Comparison of ENCODE assay signal across 10 mouse cellular contexts in the genomic region with DNA sequence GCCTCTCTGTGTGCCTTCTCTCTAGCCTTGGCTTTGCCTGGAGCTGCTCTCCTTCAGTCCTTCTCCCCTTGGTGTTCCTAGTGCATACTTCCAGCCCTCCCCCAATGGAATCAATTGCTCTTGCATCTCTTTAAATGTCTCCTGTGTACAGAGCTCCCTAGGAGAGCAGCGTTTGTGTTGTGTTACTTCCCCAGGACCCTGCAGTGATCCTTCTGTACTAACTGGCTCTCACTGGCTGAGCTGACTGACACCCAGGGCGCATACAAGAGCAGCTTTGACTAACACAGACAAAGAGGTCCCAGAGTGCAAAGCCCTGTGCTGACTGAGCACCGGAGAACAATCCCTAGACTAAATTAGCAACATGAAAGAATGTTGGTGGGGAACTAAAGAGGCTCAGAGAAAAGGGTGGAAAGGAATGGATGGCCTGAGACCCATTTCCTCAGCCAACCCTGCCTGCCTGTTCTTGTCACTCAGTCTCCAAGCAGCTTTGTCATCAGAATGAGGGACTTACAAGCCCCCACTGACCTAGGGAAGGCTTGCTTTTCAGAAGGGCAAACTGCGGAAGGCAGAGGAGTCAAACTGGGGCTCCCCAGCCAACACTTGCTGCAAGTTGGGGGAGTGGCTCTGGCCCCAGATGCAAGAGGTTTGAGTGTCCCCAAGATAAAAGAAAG.
DNase-seq lines count a peak whose midpoint lies in the region; ATAC-seq and TF ChIP-seq lines count a peak whose summit lies in the region.
"Had no signal": no experiment of that assay in that cellular context is flagged by ENCODE, and none has a peak within 500 bp of the region (broad histone marks: within the 10 kb centered on the region; RNA-seq: fewer than 3 reads in every experiment).

No protein-coding gene starts in this region.

- H3K4me3 ChIP-seq in embryonic facial prominence, embryonic 10.5 days: no peak overlapping the region
- no peak overlapping the region for H3K4me3 ChIP-seq in hindbrain, embryonic 13.5 days
- no peak overlapping the region for H3K4me3 ChIP-seq in midbrain, postnatal 0 days (ENCODE audit: low read depth, low read length)
- H3K4me3 ChIP-seq in lung, postnatal 0 days (ENCODE audit: low read depth, low read length): no peak overlapping the region

- peaks cover 42% of the 10 kb centered on the region for H3K27me3 ChIP-seq in embryonic facial prominence, embryonic 10.5 days (replicated peaks; ENCODE audit: low read depth, poor library complexity, severe bottlenecking)
- H3K27me3 ChIP-seq in hindbrain, embryonic 13.5 days: 0 out of 2 replicates have a peak, but pooled peaks cover 5% of the 10 kb centered on the region
- no peaks in the 10 kb centered on the region for H3K27me3 ChIP-seq in midbrain, postnatal 0 days (ENCODE audit: insufficient read depth, low read length)
- H3K27me3 ChIP-seq in lung, postnatal 0 days (replicated peaks; ENCODE audit: insufficient read depth, low read length): no peaks in the 10 kb centered on the region

- H3K9me3 ChIP-seq in embryonic facial prominence, embryonic 10.5 days: no peaks in the 10 kb centered on the region
- 0 out of 2 replicates have a peak, but pooled peaks cover 4% of the 10 kb centered on the region for H3K9me3 ChIP-seq in hindbrain, embryonic 13.5 days
- no peaks in the 10 kb centered on the region for H3K9me3 ChIP-seq in midbrain, postnatal 0 days (ENCODE audit: low read length)
- H3K9me3 ChIP-seq in lung, postnatal 0 days (ENCODE audit: low read length): no peaks in the 10 kb centered on the region

- ATAC-seq in frontal cortex, adult (ENCODE audit: low TSS enrichment): 0 out of 2 replicates have a peak, but pooled peaks have one; percentile 52
- peak; percentile 81 for ATAC-seq in hindbrain, embryonic 13.5 days (ENCODE audit: low FRiP score)
- ATAC-seq in midbrain, postnatal 0 days (ENCODE audit: low FRiP score): peak; percentile 72
- no peak for ATAC-seq in erythroid progenitor cell, adult 5-6 weeks (replicated peaks; ENCODE audit: low FRiP score, poor library complexity, severe bottlenecking)
- no peak for ATAC-seq in lung, postnatal 0 days

- intact Hi-C loops in heart, postnatal 25 days (cut with DNase I): no loop called here

- peaks cover 18% of the 10 kb centered on the region; the same call in 1 of the 2 replicates for H3K4me1 ChIP-seq in embryonic facial prominence, embryonic 10.5 days
- H3K4me1 ChIP-seq in hindbrain, embryonic 13.5 days (replicated peaks): peaks cover 21% of the 10 kb centered on the region
- H3K4me1 ChIP-seq in midbrain, postnatal 0 days (ENCODE audit: insufficient read depth, low read length): no peaks in the 10 kb centered on the region
- H3K4me1 ChIP-seq in lung, postnatal 0 days (ENCODE audit: insufficient read depth, low read depth, low read length): no peaks in the 10 kb centered on the region

- no peak overlapping the region; the same call in 1 of the 2 replicates for H3K27ac ChIP-seq in embryonic facial prominence, embryonic 10.5 days (replicated peaks)
- no peak overlapping the region for H3K27ac ChIP-seq in hindbrain, embryonic 13.5 days
- H3K27ac ChIP-seq in midbrain, postnatal 0 days (ENCODE audit: low read depth, low read length): no peak overlapping the region
- no peak overlapping the region for H3K27ac ChIP-seq in lung, postnatal 0 days (ENCODE audit: low read length)
- H3K27ac ChIP-seq: kidney, postnatal 0 days had no signal

- H3K9ac ChIP-seq in hindbrain, embryonic 13.5 days: no peak overlapping the region
- no peak overlapping the region for H3K9ac ChIP-seq in midbrain, postnatal 0 days (replicated peaks; ENCODE audit: low read length, poor library complexity, severe bottlenecking)
- no peak overlapping the region for H3K9ac ChIP-seq in lung, postnatal 0 days (replicated peaks; ENCODE audit: low read depth)

- no peak overlapping the region for H3K4me2 ChIP-seq in hindbrain, embryonic 13.5 days
- H3K4me2 ChIP-seq in midbrain, postnatal 0 days (ENCODE audit: low read depth, low read length, poor library complexity, severe bottlenecking): no peak overlapping the region
- H3K4me2 ChIP-seq in lung, postnatal 0 days (replicated peaks; ENCODE audit: low read depth, low read length): no peak overlapping the region

- no peaks in the 10 kb centered on the region for H3K36me3 ChIP-seq in embryonic facial prominence, embryonic 10.5 days (replicated peaks)
- no peaks in the 10 kb centered on the region for H3K36me3 ChIP-seq in hindbrain, embryonic 13.5 days
- H3K36me3 ChIP-seq in midbrain, postnatal 0 days (ENCODE audit: insufficient read depth, low read length): no peaks in the 10 kb centered on the region
- H3K36me3 ChIP-seq in lung, postnatal 0 days (ENCODE audit: insufficient read depth, low read length): no peaks in the 10 kb centered on the region

- WGBS in embryonic facial prominence, embryonic 10.5 days: 6% methylated on average over 4 of the region's 4 CpGs
- 1% methylated on average over 4 of the region's 4 CpGs for WGBS in hindbrain, embryonic 13.5 days
- WGBS in midbrain, postnatal 0 days: 12% methylated on average over 4 of the region's 4 CpGs
- WGBS in lung, postnatal 0 days: 15% methylated on average over 4 of the region's 4 CpGs

- TF ChIP-seq EP300 in lung, postnatal 0 days (IDR thresholded peaks at IDR 0.05): no peak

- DNase-seq in frontal cortex, postnatal 10 days (ENCODE audit: low spot score in 2 of 2): no peak
- peak; percentile 33 for DNase-seq in embryonic facial prominence, embryonic 10.5 days (ENCODE audit: low spot score)
- DNase-seq in midbrain, postnatal 0 days (ENCODE audit: low spot score): peak; percentile 55
- no peak for DNase-seq in heart, postnatal 25 days (ENCODE audit: low spot score)
- no peak for DNase-seq in lung, postnatal 0 days (ENCODE audit: low spot score)
- DNase-seq: B cell, adult 2 months had no signal

- TF ChIP-seq CTCF in midbrain, postnatal 0 days (IDR thresholded peaks at IDR 0.05): no peak
- no peak for TF ChIP-seq CTCF in lung, postnatal 0 days (IDR thresholded peaks at IDR 0.05)

Comparison
In these comparisons a context has a peak if more than half of its experiments do, and no peak if none do; other contexts are left out.
1. ATAC-seq: peak in frontal cortex, adult (single experiment), hindbrain, embryonic 13.5 days (single experiment) and midbrain, postnatal 0 days (single experiment); none in erythroid progenitor cell, adult 5-6 weeks (single experiment) and lung, postnatal 0 days (single experiment).
2. DNase-seq: peak in embryonic facial prominence, embryonic 10.5 days (single experiment) and midbrain, postnatal 0 days (single experiment); none in frontal cortex, postnatal 10 days (0 of 2), heart, postnatal 25 days (single experiment) and lung, postnatal 0 days (single experiment).